Comparison of ENCODE assay signal across 9 mouse cellular contexts in the genomic region with DNA sequence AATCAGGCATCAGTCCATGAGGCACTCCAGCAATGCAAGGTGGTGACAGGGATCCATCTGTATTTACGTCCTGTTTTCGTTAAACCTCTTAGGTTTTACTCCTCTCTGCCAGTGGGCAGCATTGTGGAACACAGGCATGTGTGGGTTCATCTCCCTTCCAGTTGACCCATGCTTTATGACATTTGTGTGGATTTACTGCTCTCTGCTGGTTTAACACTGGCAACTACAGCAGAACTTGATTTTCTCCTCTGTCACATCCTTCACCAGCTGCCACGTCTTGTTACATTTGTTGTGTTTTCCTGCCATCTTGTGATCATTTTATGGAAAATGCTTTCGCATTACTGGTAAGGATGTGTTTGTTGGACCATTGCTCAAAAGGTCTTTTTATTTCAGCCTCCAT. TPM values are rescaled to one million over a fixed set of nuclear protein-coding genes. Genes with fewer than 3 reads are reported as not detected.
DNase-seq lines count a peak whose midpoint lies in the region; ATAC-seq and TF ChIP-seq lines count a peak whose summit lies in the region.
"Had no signal": no experiment of that assay in that cellular context is flagged by ENCODE, and none has a peak within 500 bp of the region (broad histone marks: within the 10 kb centered on the region; RNA-seq: fewer than 3 reads in every experiment).

No protein-coding gene starts in this region.

- H3K9ac ChIP-seq in kidney, embryonic 14.5 days (ENCODE audit: low read depth, low read length), result no peak overlapping the region
- H3K9ac ChIP-seq: embryonic facial prominence, embryonic 15.5 days had no signal

- no peaks in the 10 kb centered on the region for H3K27me3 ChIP-seq in kidney, embryonic 14.5 days (ENCODE audit: control insufficient read depth, insufficient read depth, low read length)
- H3K27me3 ChIP-seq in Patski, result peaks cover 15% of the 10 kb centered on the region
- H3K27me3 ChIP-seq: embryonic facial prominence, embryonic 15.5 days had no signal

- H3K36me3 ChIP-seq in kidney, embryonic 14.5 days (ENCODE audit: control insufficient read depth, insufficient read depth, low read length), result no peaks in the 10 kb centered on the region
- H3K36me3 ChIP-seq: embryonic facial prominence, embryonic 15.5 days had no signal

- POLR2A ChIA-PET in Patski (lab: Charles Lee), result no interaction called here

- no peak overlapping the region for H3K4me2 ChIP-seq in kidney, embryonic 14.5 days (replicated peaks; ENCODE audit: low read depth, low read length)
- H3K4me2 ChIP-seq: embryonic facial prominence, embryonic 15.5 days had no signal

- TF ChIP-seq CTCF in Patski (IDR thresholded peaks at IDR 0.05), result peak; percentile 54

- CTCF ChIA-PET in Patski (lab: Charles Lee), result no interaction called here

- no peak for ATAC-seq in kidney, embryonic 14.5 days (ENCODE audit: low FRiP score, low TSS enrichment)
- ATAC-seq in Patski, result no peak
- ATAC-seq in megakaryocyte, adult 5-6 weeks (ENCODE audit: poor library complexity, severe bottlenecking), result peak; percentile 90

- in situ Hi-C loops in Patski (cut with MboI; ENCODE audit: low pct_unique_long_range_greater_than_20kb), result loop anchor here (25.0 kb wide), 1 partner anchor 637 kb away; a partner anchor contains a TSS

- DNase-seq in cerebellum, postnatal 10 days, result peak; percentile 9 to 31
- DNase-seq in cerebellum, adult 9-10 months, result no peak
- peak; percentile 15 for DNase-seq in kidney, postnatal 14 days
- no peak for DNase-seq in Patski (ENCODE audit: low read depth, low spot score)
- no peak for DNase-seq in urinary bladder, adult 18-20 months (ENCODE audit: low spot score in 2 of 2)
- DNase-seq in urinary bladder, postnatal 25 days (ENCODE audit: low spot score), result no peak

- no peaks in the 10 kb centered on the region for H3K9me3 ChIP-seq in kidney, embryonic 14.5 days (ENCODE audit: control insufficient read depth, low read length)
- H3K9me3 ChIP-seq: embryonic facial prominence, embryonic 15.5 days had no signal

- 80% methylated on average over 4 of the region's 4 CpGs for WGBS in kidney, embryonic 14.5 days

- no peak overlapping the region for H3K4me3 ChIP-seq in kidney, embryonic 14.5 days (ENCODE audit: low read length)
- H3K4me3 ChIP-seq: embryonic facial prominence, embryonic 15.5 days had no signal

- no peaks in the 10 kb centered on the region for H3K4me1 ChIP-seq in kidney, embryonic 14.5 days (ENCODE audit: control insufficient read depth, insufficient read depth, low read length)
- H3K4me1 ChIP-seq: embryonic facial prominence, embryonic 15.5 days had no signal

- no peak overlapping the region for H3K27ac ChIP-seq in kidney, embryonic 14.5 days (ENCODE audit: low read depth, low read length)
- H3K27ac ChIP-seq: embryonic facial prominence, embryonic 15.5 days had no signal

RNA-seq across cellular contexts. Expression of a gene that starts 20.6 kb away (rescaled TPM):
- 30.6 and 37.7 TPM in 2 replicates for polyA plus RNA-seq in kidney, embryonic 14.5 days (2014; fragmentation: Nextera tagmentation; extraction: Ambion mirVana)
- polyA plus RNA-seq in Patski (2021), result 30.3 TPM
- total RNA-seq in megakaryocyte, adult 5-6 weeks (2015), result 30.8 and 39.3 TPM in 2 replicates
- total RNA-seq in megakaryocyte, adult 5-6 weeks (2017), result 31.5 and 34.6 TPM in 2 replicates

Comparison
In these comparisons a context has a peak if more than half of its experiments do, and no peak if none do; other contexts are left out.
1. DNase-seq: peak in cerebellum, postnatal 10 days (2 of 2) and kidney, postnatal 14 days (single experiment); none in cerebellum, adult 9-10 months (single experiment), Patski (single experiment), urinary bladder, adult 18-20 months (0 of 2) and urinary bladder, postnatal 25 days (single experiment).